Mouse (Mus musculus) kidney, adult 2 months (tissue): ENCODE measurements around the gene Nit1.

ENCODE experiments used
- CTCF ChIP-seq: fragments of 200-500 bp; conservative IDR thresholded peaks from 2 replicates; pipeline ENCODE4 v1.5.1; 2011; ENCODE audit warnings: low read depth, mild to moderate bottlenecking, control low read depth, low read length, moderate library complexity, mixed read lengths; ENCODE audit not compliant: insufficient read depth, insufficient read length
- POLR2A ChIP-seq: fragments of 200-500 bp; IDR thresholded peaks from one replicate; pipeline ENCODE4 v1.6.1; 2011; ENCODE audit warnings: low read depth, low read length, control low read depth

- no peak for TF ChIP-seq CTCF
- TF ChIP-seq POLR2A, result no peak
These were observed 38.9 kb upstream of the Nit1 start for GRCm38 (mm10) chr1:171384361-171384760.
